Mouse (Mus musculus) myocyte (in vitro differentiated cells): Measurements from ENCODE around the gene Olfr1260.

ENCODE experiments used
- E2F4 ChIP-seq: IDR thresholded peaks from one replicate; pipeline ENCODE4 v1.6.1; 2011; ENCODE audit warnings: mild to moderate bottlenecking, control low read depth, moderate library complexity; ENCODE audit not compliant: insufficient read depth
- MAX ChIP-seq: IDR thresholded peaks from one replicate; pipeline ENCODE4 v1.6.1; 2011; ENCODE audit warnings: low read depth, mild to moderate bottlenecking, control low read depth
- POLR2A ChIP-seq: IDR thresholded peaks from one replicate; pipeline ENCODE4 v1.6.1; 2011; ENCODE audit warnings: low read depth, mild to moderate bottlenecking, control low read depth, moderate library complexity; ENCODE audit not compliant: insufficient read length
- SRF ChIP-seq: IDR thresholded peaks from one replicate; pipeline ENCODE4 v1.6.1; 2011; ENCODE audit warnings: low read depth; ENCODE audit not compliant: control insufficient read depth, insufficient read length
- TCF12 ChIP-seq: IDR thresholded peaks from one replicate; pipeline ENCODE4 v1.6.1; 2011; ENCODE audit warnings: mild to moderate bottlenecking, control low read depth; ENCODE audit not compliant: poor library complexity, insufficient read depth, severe bottlenecking
- USF1 ChIP-seq: IDR thresholded peaks from one replicate; pipeline ENCODE4 v1.6.1; 2011; ENCODE audit warnings: low read depth, mild to moderate bottlenecking, control low read depth, moderate library complexity

GRCm38 (mm10) chr2:90011831-90012230 lies 37.7 kb downstream of the Olfr1260 start, which contains the start of gene Olfr1263:
- TF ChIP-seq MAX (no peak), POLR2A (no peak), USF1 (no peak), SRF (no peak), TCF12 (no peak), E2F4 (no peak)
